Mouse (Mus musculus): ENCODE data around the gene Ddx56. TPM values are rescaled to one million over a fixed set of nuclear protein-coding genes. Genes with fewer than 3 reads are reported as not detected.
A peak's percentile ranks its signal among the peaks of the same experiment; 100 is the strongest.
"Not testable (repeated sequence)": the region's sequence is repeated elsewhere in the genome, so short reads cannot be mapped to it uniquely, and the experiment has no call there.

Ddx56 gene
- polyA plus RNA-seq, 1 experiment from 2014 or later, result 112 TPM

GRCm38 (mm10) chr11:6275094-6275484, 7.5 kb upstream of the Ddx56 start:
- ATAC-seq (ENCODE audit: low FRiP score, low TSS enrichment), result no peak
- H3K4me1 ChIP-seq (ENCODE audit: control insufficient read depth, insufficient read depth, low read length), result peaks cover 16% of the 10 kb centered on the region; the same call in 1 of the 2 replicates
- H3K4me3 ChIP-seq (ENCODE audit: low read length), result peak overlapping the region; percentile 92
- peaks cover under 1% of the 10 kb centered on the region; the same call in 1 of the 2 replicates for H3K9me3 ChIP-seq (ENCODE audit: control insufficient read depth, low read length)
- H3K27me3 ChIP-seq (ENCODE audit: control insufficient read depth, insufficient read depth, low read length), result no peaks in the 10 kb centered on the region
- H3K4me2 ChIP-seq (replicated peaks; ENCODE audit: low read depth, low read length), result peak overlapping the region; percentile 91
- peak overlapping the region; percentile 53; the same call in 1 of the 2 replicates for H3K9ac ChIP-seq (ENCODE audit: low read depth, low read length)
- peaks cover 19% of the 10 kb centered on the region for H3K36me3 ChIP-seq (ENCODE audit: control insufficient read depth, insufficient read depth, low read length)
- 23% methylated on average over 7 of the region's 7 CpGs for WGBS
- 0 out of 2 replicates have a peak overlapping the region, but pooled peaks have one; percentile 43 for H3K27ac ChIP-seq (ENCODE audit: low read depth, low read length)

GRCm38 (mm10) chr11:6274387-6275093, 7.0 kb upstream of the Ddx56 start, which contains the start of gene Tmed4:
TSS of gene Tmed4 (minus strand) at chr11:6274870.
- Histone ChIP-seq H3K36me3 (ENCODE audit: control insufficient read depth, insufficient read depth, low read length) (peaks cover 19% of the 10 kb centered on the region), H3K27me3 (ENCODE audit: control insufficient read depth, insufficient read depth, low read length) (no peaks in the 10 kb centered on the region), H3K4me1 (ENCODE audit: control insufficient read depth, insufficient read depth, low read length) (peaks cover 16% of the 10 kb centered on the region; the same call in 1 of the 2 replicates), H3K4me3 (ENCODE audit: low read length) (peak within 1 kb of the TSS; percentile 92), H3K27ac (ENCODE audit: low read depth, low read length) (0 out of 2 replicates have a peak within 1 kb of the TSS, but pooled peaks have one; percentile 43), H3K9ac (ENCODE audit: low read depth, low read length) (peak within 1 kb of the TSS; percentile 88), H3K4me2 (replicated peaks; ENCODE audit: low read depth, low read length) (peak within 1 kb of the TSS; percentile 91), H3K9me3 (ENCODE audit: control insufficient read depth, low read length) (no peaks in the 10 kb centered on the region)
- 1% methylated on average over 39 of the region's 39 CpGs for WGBS
- peak; percentile 98 for ATAC-seq (ENCODE audit: low FRiP score, low TSS enrichment)

DNA sequence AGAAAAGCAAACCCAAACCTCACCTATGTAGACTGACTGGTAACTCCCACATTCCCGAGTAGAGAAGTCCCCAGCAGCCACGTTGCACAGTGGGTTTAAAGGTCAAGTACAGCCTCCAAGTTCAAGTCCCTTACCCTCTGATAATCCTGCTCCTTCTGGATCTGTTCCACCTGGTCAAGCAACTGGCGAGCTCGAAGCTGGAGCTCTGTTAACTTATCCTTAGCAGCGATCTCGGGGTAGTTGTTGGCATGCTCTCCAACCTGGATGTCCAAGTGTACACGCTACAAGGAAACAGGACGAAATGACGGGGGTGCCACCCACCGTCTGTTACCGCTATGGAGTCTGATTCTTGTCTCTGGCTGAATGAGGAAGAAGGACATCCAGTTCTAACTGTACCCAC, 6.0 kb upstream of the Ddx56 start:
- WGBS, result 45% methylated on average over 11 of the region's 11 CpGs
- Histone ChIP-seq H3K36me3 (ENCODE audit: control insufficient read depth, insufficient read depth, low read length) (peaks cover 19% of the 10 kb centered on the region), H3K4me1 (ENCODE audit: control insufficient read depth, insufficient read depth, low read length) (peaks cover 16% of the 10 kb centered on the region; the same call in 1 of the 2 replicates), H3K9ac (ENCODE audit: low read depth, low read length) (peak overlapping the region; percentile 88), H3K9me3 (ENCODE audit: control insufficient read depth, low read length) (no peaks in the 10 kb centered on the region), H3K4me3 (ENCODE audit: low read length) (peak overlapping the region; percentile 92), H3K27me3 (ENCODE audit: control insufficient read depth, insufficient read depth, low read length) (no peaks in the 10 kb centered on the region), H3K4me2 (replicated peaks; ENCODE audit: low read depth, low read length) (peak overlapping the region; percentile 91), H3K27ac (ENCODE audit: low read depth, low read length) (no peak overlapping the region)
- ATAC-seq (ENCODE audit: low FRiP score, low TSS enrichment), result no peak

GRCm38 (mm10) chr11:6266621-6267020, 951 bp downstream of the Ddx56 start:
- Histone ChIP-seq H3K36me3 (ENCODE audit: control insufficient read depth, insufficient read depth, low read length) (peaks cover 62% of the 10 kb centered on the region), H3K4me3 (ENCODE audit: low read length) (peak overlapping the region; percentile 81), H3K4me1 (ENCODE audit: control insufficient read depth, insufficient read depth, low read length) (peaks cover 8% of the 10 kb centered on the region), H3K9me3 (ENCODE audit: control insufficient read depth, low read length) (no peaks in the 10 kb centered on the region), H3K27me3 (ENCODE audit: control insufficient read depth, insufficient read depth, low read length) (no peaks in the 10 kb centered on the region), H3K4me2 (replicated peaks; ENCODE audit: low read depth, low read length) (peak overlapping the region; percentile 90), H3K9ac (ENCODE audit: low read depth, low read length) (peak overlapping the region; percentile 86), H3K27ac (ENCODE audit: low read depth, low read length) (no peak overlapping the region; the same call in 1 of the 2 replicates)
- no peak for ATAC-seq (ENCODE audit: low FRiP score, low TSS enrichment)
- WGBS, result 74% methylated on average over 9 of the region's 9 CpGs

DNA sequence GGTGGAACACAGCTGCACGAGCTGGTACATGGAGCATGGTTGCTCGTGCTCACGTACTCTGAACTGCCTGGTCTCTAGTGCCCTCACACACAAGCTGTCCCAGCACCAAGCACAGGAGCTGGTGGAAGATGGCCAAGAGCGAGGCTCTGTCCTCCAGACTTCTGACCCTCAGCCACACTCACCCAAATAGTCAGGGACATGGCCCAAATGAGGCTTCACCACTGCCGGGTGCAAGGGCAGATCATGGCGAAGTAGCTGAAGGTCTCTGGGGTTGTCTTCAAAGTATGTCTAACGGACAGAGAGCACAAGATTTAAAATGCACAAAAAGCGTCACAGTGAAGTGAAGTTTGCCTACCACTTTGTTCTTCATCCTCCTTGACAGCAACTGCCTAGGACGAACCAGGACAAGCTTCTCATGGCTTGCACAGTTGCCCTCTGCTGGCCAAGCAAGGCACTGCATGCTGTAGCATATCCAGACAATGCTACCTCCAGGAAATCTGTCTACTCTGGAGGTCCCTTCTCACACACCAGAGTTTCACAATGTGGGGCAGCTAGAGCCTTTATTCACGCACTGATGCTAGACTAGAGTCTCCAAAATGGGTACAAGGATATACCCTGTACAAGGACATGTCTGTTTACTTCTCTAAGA, 6.0 kb downstream of the Ddx56 start:
- no peak overlapping the region for H3K27ac ChIP-seq (ENCODE audit: low read depth, low read length)
- H3K9ac ChIP-seq (ENCODE audit: low read depth, low read length), result no peak overlapping the region
- 81% methylated on average over 10 of the region's 10 CpGs for WGBS
- no peaks in the 10 kb centered on the region for H3K9me3 ChIP-seq (ENCODE audit: control insufficient read depth, low read length)
- H3K4me1 ChIP-seq (ENCODE audit: control insufficient read depth, insufficient read depth, low read length), result peaks cover 3% of the 10 kb centered on the region
- H3K27me3 ChIP-seq (ENCODE audit: control insufficient read depth, insufficient read depth, low read length), result no peaks in the 10 kb centered on the region
- H3K4me2 ChIP-seq (replicated peaks; ENCODE audit: low read depth, low read length), result no peak overlapping the region
- H3K4me3 ChIP-seq (ENCODE audit: low read length), result no peak overlapping the region
- H3K36me3 ChIP-seq (ENCODE audit: control insufficient read depth, insufficient read depth, low read length), result peaks cover 92% of the 10 kb centered on the region
- no peak for ATAC-seq (ENCODE audit: low FRiP score, low TSS enrichment)

- peaks cover 71% of the 10 kb centered on the region for H3K36me3 ChIP-seq (ENCODE audit: control insufficient read depth, insufficient read depth, low read length)
- H3K27ac ChIP-seq (ENCODE audit: low read depth, low read length), result no peak overlapping the region
- ATAC-seq (ENCODE audit: low FRiP score, low TSS enrichment), result no peak
- WGBS, result 97% methylated on average over 7 of the region's 7 CpGs
- no peak overlapping the region for H3K9ac ChIP-seq (ENCODE audit: low read depth, low read length)
- H3K27me3 ChIP-seq (ENCODE audit: control insufficient read depth, insufficient read depth, low read length), result no peaks in the 10 kb centered on the region
- no peaks in the 10 kb centered on the region for H3K9me3 ChIP-seq (ENCODE audit: control insufficient read depth, low read length)
- no peak overlapping the region for H3K4me3 ChIP-seq (ENCODE audit: low read length)
- no peak overlapping the region for H3K4me2 ChIP-seq (replicated peaks; ENCODE audit: low read depth, low read length)
- no peaks in the 10 kb centered on the region for H3K4me1 ChIP-seq (ENCODE audit: control insufficient read depth, insufficient read depth, low read length)
Measured at GRCm38 (mm10) chr11:6259413-6259812, 8.2 kb downstream of the Ddx56 start.

DNA sequence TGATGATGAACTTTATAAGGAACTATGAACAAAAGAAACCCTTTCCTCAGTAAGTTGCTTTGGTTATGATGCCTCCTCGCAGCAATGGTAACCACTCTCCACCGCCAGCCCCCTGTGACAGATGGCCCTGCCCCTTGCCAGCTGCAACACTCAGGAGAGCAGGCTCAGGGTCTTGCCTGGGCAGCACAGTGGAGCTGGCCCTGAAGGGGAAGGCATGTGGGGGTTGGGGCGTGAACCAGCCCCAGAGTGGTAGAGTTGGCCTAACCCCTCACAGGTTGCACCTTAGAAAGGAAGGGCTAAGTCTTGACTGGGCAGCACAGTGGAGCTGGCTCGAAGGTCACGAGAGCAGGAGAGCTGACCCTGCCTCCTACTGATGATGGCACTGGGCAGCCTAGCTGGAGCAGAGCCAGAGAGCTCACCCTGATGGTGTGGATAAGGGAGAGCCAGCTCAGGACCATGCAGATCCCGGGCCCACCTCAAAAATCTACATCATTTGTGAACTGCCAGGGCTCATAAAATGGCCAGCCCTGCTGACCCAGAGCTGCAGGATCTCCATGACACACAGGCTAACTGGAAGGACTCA, 11.0 kb downstream of the Ddx56 start:
- WGBS, result 71% methylated on average over 6 of the region's 6 CpGs

DNA sequence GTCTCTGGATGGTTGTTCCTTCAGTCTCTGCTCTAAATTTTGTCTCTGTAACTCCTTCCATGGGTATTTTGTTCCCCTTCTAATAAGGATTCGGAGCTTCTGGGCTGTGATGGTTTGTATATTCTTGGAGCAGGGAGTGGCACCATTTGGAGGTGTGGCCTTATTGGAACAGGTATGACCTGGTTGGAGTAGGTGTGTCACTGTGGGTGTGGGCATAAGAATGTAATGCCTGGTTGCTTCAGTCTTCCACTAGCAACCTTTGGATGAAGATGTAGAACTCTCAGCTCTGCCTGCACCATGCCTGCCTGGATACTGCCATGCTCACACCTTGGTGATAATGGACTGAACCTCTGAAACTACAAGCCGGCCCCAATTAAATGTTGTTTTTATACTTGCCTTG, 13.0 kb downstream of the Ddx56 start:
- WGBS, result 81% methylated on average over 2 of the region's 2 CpGs
- ATAC-seq (ENCODE audit: low FRiP score, low TSS enrichment); H3K9me3 ChIP-seq (ENCODE audit: control insufficient read depth, low read length); H3K9ac ChIP-seq (ENCODE audit: low read depth, low read length); H3K4me1 ChIP-seq (ENCODE audit: control insufficient read depth, insufficient read depth, low read length); H3K4me2 ChIP-seq (replicated peaks; ENCODE audit: low read depth, low read length); H3K27me3 ChIP-seq (ENCODE audit: control insufficient read depth, insufficient read depth, low read length); H3K4me3 ChIP-seq (ENCODE audit: low read length); H3K27ac ChIP-seq (ENCODE audit: low read depth, low read length): not testable (repeated sequence)
- H3K36me3 ChIP-seq (ENCODE audit: control insufficient read depth, insufficient read depth, low read length), result peaks cover 24% of the 10 kb centered on the region

More for the DNA sequence above, 11.0 kb downstream of the Ddx56 start:
- no peak overlapping the region for H3K9ac ChIP-seq (ENCODE audit: low read depth, low read length)
- peaks cover 44% of the 10 kb centered on the region for H3K36me3 ChIP-seq (ENCODE audit: control insufficient read depth, insufficient read depth, low read length)
- H3K27me3 ChIP-seq (ENCODE audit: control insufficient read depth, insufficient read depth, low read length), result no peaks in the 10 kb centered on the region
- no peak overlapping the region for H3K27ac ChIP-seq (ENCODE audit: low read depth, low read length)
- H3K4me2 ChIP-seq (replicated peaks; ENCODE audit: low read depth, low read length), result no peak overlapping the region
- H3K4me3 ChIP-seq (ENCODE audit: low read length), result no peak overlapping the region
- ATAC-seq (ENCODE audit: low FRiP score, low TSS enrichment), result peak; percentile 50; the same call in 1 of the 2 replicates
- H3K4me1 ChIP-seq (ENCODE audit: control insufficient read depth, insufficient read depth, low read length), result no peaks in the 10 kb centered on the region
- H3K9me3 ChIP-seq (ENCODE audit: control insufficient read depth, low read length), result no peaks in the 10 kb centered on the region

Data from kidney, embryonic 14.5 days (tissue).